Mouse (Mus musculus) small intestine, adult 2 months (tissue): ENCODE results near the gene Klk10. TPM values are rescaled to one million over a fixed set of nuclear protein-coding genes. Genes with fewer than 3 reads are reported as not detected.

Source experiments
- H3K27ac ChIP-seq: fragments of 200-500 bp; 2 replicates; pipeline ENCODE4 v1.5.1; 2012; ENCODE audit warnings: low read depth, low read length, control low read depth, inconsistent platforms; ENCODE audit not compliant: insufficient read depth
- H3K27me3 ChIP-seq: fragments of 200-500 bp; 2 replicates; pipeline ENCODE4 v1.6.1; 2012; ENCODE audit warnings: mild to moderate bottlenecking, moderate library complexity, low read length, inconsistent platforms; ENCODE audit not compliant: control insufficient read depth, insufficient read depth
- H3K36me3 ChIP-seq: fragments of 200-500 bp; 2 replicates; pipeline ENCODE4 v1.6.1; 2012; ENCODE audit warnings: mild to moderate bottlenecking, low read length, control low read depth, inconsistent platforms; ENCODE audit not compliant: control insufficient read depth, insufficient read depth
- H3K4me1 ChIP-seq: fragments of 200-500 bp; 2 replicates; pipeline ENCODE4 v1.6.1; 2012; ENCODE audit warnings: low read length, inconsistent platforms, mixed read lengths; ENCODE audit not compliant: control insufficient read depth, insufficient read depth, insufficient read length
- H3K4me3 ChIP-seq: fragments of 200-500 bp; 2 replicates; pipeline ENCODE4 v1.5.1; 2012; ENCODE audit warnings: low read depth, mild to moderate bottlenecking, control low read depth, inconsistent platforms, low read length, moderate library complexity
- CTCF ChIP-seq: fragments of 200-500 bp; IDR thresholded peaks from 2 replicates; pipeline ENCODE4 v1.5.1; 2012; ENCODE audit warnings: low read depth, mild to moderate bottlenecking, control low read depth, inconsistent platforms, low read length, moderate library complexity, mixed read lengths; ENCODE audit not compliant: insufficient replicate concordance, insufficient read length; ENCODE audit errors: extremely low read depth
- POLR2A ChIP-seq: fragments of 200-500 bp; IDR thresholded peaks from 2 replicates; pipeline ENCODE4 v1.6.1; 2012; ENCODE audit warnings: low read depth, mild to moderate bottlenecking, control low read depth, inconsistent platforms, low read length, moderate library complexity
- WGBS: fragments of 180-500 bp; shearing (Covaris S2); methylation state at CpG from one replicate; pipeline ENCODE4 v1.1.7; 2018; 5-methylcytosine and 5-hydroxymethylcytosine counted together
- polyA plus RNA-seq: library from polyadenylated mRNA; depleted of rRNA; stranded (reverse); fragments of >200 nt; gene quantifications from 2 replicates; pipeline ENCODE4 v1.2.3, GENCODE M21; 2012

Klk10 gene
- polyA plus RNA-seq, 1 experiment = 0.19 TPM

DNA sequence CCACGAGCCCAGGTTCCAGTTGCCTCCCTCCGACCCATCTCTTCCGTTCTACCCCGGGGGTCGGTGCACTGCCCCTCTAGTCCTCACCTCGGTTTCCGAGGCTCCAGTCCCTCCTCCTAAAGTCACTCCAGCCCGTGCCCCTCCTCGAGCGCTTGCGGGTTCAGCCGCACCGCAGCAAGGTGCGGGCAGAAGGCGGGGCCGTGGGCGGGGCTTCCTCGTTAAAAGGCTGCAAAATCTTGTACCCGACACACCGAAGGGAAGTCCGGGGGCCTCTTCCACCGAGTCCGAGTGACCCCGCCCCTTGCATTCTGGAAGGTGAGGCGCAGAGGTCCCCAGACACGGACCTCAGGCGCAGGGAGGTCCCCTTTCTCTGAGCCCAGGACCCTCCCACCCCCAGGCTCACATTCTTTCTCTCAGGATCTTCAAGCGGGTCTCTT is 16.5 kb downstream of the Klk10 start, which contains the start of gene Klk8:
TSS of gene Klk8 (plus strand) at position 245 of the 437 bp plus-strand sequence.
- no peak within 1 kb of the TSS for H3K27ac ChIP-seq
- TF ChIP-seq POLR2A = no peak
- TF ChIP-seq CTCF = no peak
- H3K27me3 ChIP-seq = peaks cover 5% of the 10 kb centered on the region; the same call in 1 of the 2 replicates
- H3K4me3 ChIP-seq = peak within 1 kb of the TSS; percentile 59
- WGBS = 1% methylated on average over 28 of the region's 28 CpGs
- H3K36me3 ChIP-seq = no peaks in the 10 kb centered on the region
- 0 out of 2 replicates have a peak, but pooled peaks cover 3% of the 10 kb centered on the region for H3K4me1 ChIP-seq

DNA sequence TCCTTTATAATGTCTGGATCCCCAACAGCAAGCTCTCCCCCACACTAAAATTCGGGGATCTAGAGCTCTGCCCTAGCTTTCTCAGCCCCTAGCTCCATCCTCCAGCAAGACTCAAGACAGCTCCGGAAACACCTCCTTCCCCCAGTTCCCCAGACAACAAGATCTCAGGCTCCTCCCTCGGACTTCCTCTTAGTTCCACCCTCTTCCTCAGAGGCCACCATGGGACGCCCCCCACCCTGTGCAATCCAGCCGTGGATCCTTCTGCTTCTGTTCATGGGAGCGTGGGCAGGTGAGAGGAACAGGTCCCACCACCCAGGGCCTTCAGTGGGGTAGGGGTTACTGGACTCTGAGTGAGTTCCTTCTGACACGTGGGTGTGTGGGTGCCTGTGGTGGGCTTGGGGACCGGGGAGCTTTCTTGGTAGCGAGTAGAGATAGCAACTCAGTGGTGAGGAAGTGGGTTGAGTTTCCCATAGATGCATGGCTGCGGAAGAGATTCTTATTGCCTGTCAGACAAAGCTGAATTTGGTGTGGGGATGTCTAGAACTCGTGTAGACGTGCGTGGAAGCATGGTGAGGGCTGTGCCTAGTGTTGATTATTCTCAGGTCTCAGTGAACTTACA is 17.1 kb downstream of the Klk10 start:
- H3K27me3 ChIP-seq = peaks cover 5% of the 10 kb centered on the region; the same call in 1 of the 2 replicates
- H3K4me3 ChIP-seq = peak overlapping the region; percentile 59
- H3K27ac ChIP-seq = no peak overlapping the region
- 0 out of 2 replicates have a peak, but pooled peaks cover 3% of the 10 kb centered on the region for H3K4me1 ChIP-seq
- WGBS = 41% methylated on average over 13 of the region's 13 CpGs
- TF ChIP-seq POLR2A (no peak), CTCF (no peak)
- no peaks in the 10 kb centered on the region for H3K36me3 ChIP-seq

DNA sequence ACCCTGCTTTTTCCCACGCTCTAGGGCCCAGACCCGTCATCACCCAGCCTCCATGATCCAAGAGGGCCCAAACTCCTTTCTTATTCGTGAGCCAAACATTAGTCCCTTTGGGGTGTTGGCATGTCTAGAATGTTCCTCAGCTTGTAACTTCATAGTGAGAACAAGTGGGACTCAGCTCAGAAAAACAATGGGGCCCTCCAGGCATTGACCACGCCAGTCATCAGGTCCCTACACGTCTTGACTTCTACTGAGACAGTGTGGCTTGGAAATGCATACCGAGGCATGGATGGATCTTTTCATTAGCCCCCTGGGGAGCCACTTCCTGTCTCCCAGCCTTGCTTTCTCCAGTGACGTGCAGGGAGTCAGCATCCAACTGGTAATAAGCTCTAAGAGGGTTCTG is 19.0 kb downstream of the Klk10 start:
- 79% methylated on average over 7 of the region's 7 CpGs for WGBS
- Histone ChIP-seq H3K4me3 (no peak overlapping the region), H3K27me3 (peaks cover 5% of the 10 kb centered on the region; the same call in 1 of the 2 replicates), H3K27ac (no peak overlapping the region), H3K4me1 (0 out of 2 replicates have a peak, but pooled peaks cover 3% of the 10 kb centered on the region), H3K36me3 (no peaks in the 10 kb centered on the region)
- no peak for TF ChIP-seq CTCF
- no peak for TF ChIP-seq POLR2A

DNA sequence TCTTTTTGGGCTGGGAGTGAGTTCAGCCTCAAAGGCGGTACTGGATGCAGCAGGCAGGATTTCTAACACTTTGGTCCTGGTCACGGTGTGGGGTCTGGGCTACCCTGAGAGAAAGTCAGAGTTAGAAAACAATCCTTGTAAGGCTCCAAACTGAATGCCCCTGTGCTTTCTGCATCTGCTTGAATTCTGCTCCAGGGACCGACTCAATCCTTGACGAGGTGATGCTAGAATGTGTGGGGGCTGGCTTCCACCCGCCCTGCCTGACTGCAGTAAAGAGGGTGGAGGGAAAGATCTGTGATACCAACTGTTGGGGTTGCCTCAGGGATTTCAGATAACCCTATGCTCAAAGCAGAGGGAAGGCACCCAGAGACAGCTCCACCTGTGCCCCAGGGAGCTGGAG is 30.2 kb downstream of the Klk10 start, which contains the start of gene Klk7:
TSS of gene Klk7 (plus strand) at position 301 of the 400 bp plus-strand sequence.
- TF ChIP-seq CTCF (no peak), POLR2A (no peak)
- WGBS = 54% methylated on average over 5 of the region's 5 CpGs

DNA sequence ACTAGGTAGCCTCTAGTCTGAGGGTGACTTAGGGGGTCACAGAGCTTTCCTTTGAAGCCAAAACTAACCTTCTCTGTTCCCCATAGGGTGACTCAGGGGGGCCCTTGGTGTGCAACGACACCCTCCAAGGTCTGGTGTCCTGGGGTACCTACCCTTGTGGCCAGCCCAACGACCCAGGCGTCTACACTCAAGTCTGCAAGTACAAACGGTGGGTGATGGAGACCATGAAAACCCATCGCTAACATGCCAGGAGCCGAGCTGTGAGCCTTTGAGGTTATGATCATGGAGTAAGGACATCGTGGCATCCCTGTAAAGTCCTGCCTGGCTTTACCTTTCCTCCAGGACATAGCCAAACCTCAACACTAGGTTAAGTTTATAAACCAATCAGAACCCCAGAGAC is 34.4 kb downstream of the Klk10 start:
- Histone ChIP-seq H3K4me1 (no peaks in the 10 kb centered on the region), H3K4me3 (no peak overlapping the region), H3K36me3 (no peaks in the 10 kb centered on the region), H3K27ac (no peak overlapping the region), H3K27me3 (no peaks in the 10 kb centered on the region)
- no peak for TF ChIP-seq CTCF
- TF ChIP-seq POLR2A = no peak
- 83% methylated on average over 7 of the region's 7 CpGs for WGBS

More for the DNA sequence above, 30.2 kb downstream of the Klk10 start, which contains the start of gene Klk7:
- Histone ChIP-seq H3K4me1 (no peaks in the 10 kb centered on the region), H3K36me3 (no peaks in the 10 kb centered on the region), H3K27me3 (no peaks in the 10 kb centered on the region), H3K27ac (no peak within 1 kb of the TSS), H3K4me3 (no peak within 1 kb of the TSS)

DNA sequence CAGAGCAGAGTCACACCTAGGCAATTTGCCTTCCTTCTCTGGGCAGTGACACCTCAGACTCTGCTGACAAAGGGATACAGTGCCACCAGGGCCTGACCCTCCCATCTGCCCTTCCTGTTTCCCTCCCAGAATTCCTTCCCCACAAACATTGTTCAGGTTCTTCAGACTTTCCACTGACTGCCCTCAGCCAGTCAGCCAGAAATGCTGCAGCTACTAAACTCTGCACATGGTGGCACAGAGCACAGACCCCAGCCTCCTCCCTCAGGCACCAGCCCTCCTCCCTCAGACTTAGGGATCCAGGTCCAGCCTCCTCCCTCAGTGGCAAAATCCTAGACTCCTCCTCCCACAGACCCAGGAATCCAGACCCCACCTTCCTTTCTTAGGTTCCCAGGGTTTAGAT is 35.9 kb downstream of the Klk10 start:
- Histone ChIP-seq H3K36me3 (no peaks in the 10 kb centered on the region), H3K27ac (no peak overlapping the region), H3K27me3 (no peaks in the 10 kb centered on the region), H3K4me1 (no peaks in the 10 kb centered on the region), H3K4me3 (no peak overlapping the region)
- TF ChIP-seq POLR2A = no peak
- no peak for TF ChIP-seq CTCF

DNA sequence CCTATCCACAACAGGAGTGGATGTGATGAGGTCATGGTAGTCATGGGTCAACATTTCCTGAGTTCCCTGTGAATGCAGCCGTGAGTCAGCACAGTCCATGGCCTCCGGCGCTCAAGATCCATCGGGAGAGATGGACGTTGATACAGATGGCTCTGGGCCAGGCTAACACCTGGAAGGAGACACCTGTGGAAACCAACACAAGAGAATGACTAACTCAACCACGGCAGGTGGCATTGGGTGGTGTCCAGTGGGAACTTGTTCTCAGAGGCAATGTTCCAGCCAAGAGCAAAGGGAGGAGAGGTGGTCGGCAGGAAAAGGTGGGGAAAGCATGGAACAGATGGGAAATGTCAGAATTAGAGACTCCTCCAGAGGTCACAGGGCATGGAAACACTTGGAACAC is 40.7 kb downstream of the Klk10 start:
- 78% methylated on average over 7 of the region's 7 CpGs for WGBS
- H3K27ac ChIP-seq = no peak overlapping the region
- no peak overlapping the region for H3K4me3 ChIP-seq
- no peaks in the 10 kb centered on the region for H3K27me3 ChIP-seq
- no peaks in the 10 kb centered on the region for H3K4me1 ChIP-seq
- TF ChIP-seq POLR2A = no peak
- no peak for TF ChIP-seq CTCF
- H3K36me3 ChIP-seq = no peaks in the 10 kb centered on the region
